In genomic region chr15:3174848-3175247, GRCm38 (mm10) we compare ENCODE assay signal across 11 mouse cellular contexts.
A peak's percentile ranks its signal among the peaks of the same experiment; 100 is the strongest.
DNase-seq lines count a peak whose midpoint lies in the region; ATAC-seq and TF ChIP-seq lines count a peak whose summit lies in the region.
"Had no signal": no experiment of that assay in that cellular context is flagged by ENCODE, and none has a peak within 500 bp of the region (broad histone marks: within the 10 kb centered on the region; RNA-seq: fewer than 3 reads in every experiment).

No protein-coding gene starts in this region.

- H3K9ac ChIP-seq in liver, adult 2 months (ENCODE audit: low read depth, low read length): no peak overlapping the region
- H3K9ac ChIP-seq in liver, embryonic 12.5 days: no peak overlapping the region
- H3K9ac ChIP-seq in ES-E14 (ENCODE audit: insufficient read depth, low read depth, low read length, poor library complexity, severe bottlenecking): no peak overlapping the region
- H3K9ac ChIP-seq: forebrain, embryonic 13.5 days had no signal

- DNase-seq in liver, adult 2 months (ENCODE audit: extremely low read depth, low read depth, low spot score): peak; percentile 32
- peak; percentile 33 for DNase-seq in ES-E14 (ENCODE audit: low read depth, low spot score)
- DNase-seq in adipocyte (ENCODE audit: low spot score): peak; percentile 75
- no peak for DNase-seq in adrenal gland, postnatal 4 days (ENCODE audit: low spot score in 2 of 2)
- no peak for DNase-seq in right cerebral cortex, adult 18-20 months
- DNase-seq in thymus, adult 18-20 months: no peak
- DNase-seq: thymus, postnatal 4 days had no signal

- no peaks in the 10 kb centered on the region for H3K27me3 ChIP-seq in liver, adult 2 months (ENCODE audit: control insufficient read depth, insufficient read depth, low read length)
- no peaks in the 10 kb centered on the region for H3K27me3 ChIP-seq in liver, embryonic 12.5 days (replicated peaks)
- H3K27me3 ChIP-seq: forebrain, embryonic 13.5 days had no signal

- 27% methylated on average over 2 of the region's 2 CpGs for WGBS in liver, adult 2 months
- 25% methylated on average over 2 of the region's 2 CpGs for WGBS in liver, embryonic 12.5 days (ENCODE audit: insufficient replicate concordance)

- TF ChIP-seq POLR2A in liver, adult 2 months (IDR thresholded peaks at IDR 0.05; ENCODE audit: extremely low read depth, insufficient read depth, low read length): no peak

- H3K27ac ChIP-seq in liver, adult 2 months (replicated peaks; ENCODE audit: insufficient read depth, low read depth, low read length): no peak overlapping the region
- H3K27ac ChIP-seq in liver, embryonic 12.5 days: no peak overlapping the region
- H3K27ac ChIP-seq in ES-E14 (ENCODE audit: insufficient read depth, low read depth, low read length, poor library complexity, severe bottlenecking): no peak overlapping the region
- H3K27ac ChIP-seq: forebrain, embryonic 13.5 days; macrophage had no signal

- H3K4me2 ChIP-seq in liver, embryonic 12.5 days: no peak overlapping the region
- H3K4me2 ChIP-seq: forebrain, embryonic 13.5 days had no signal

- ATAC-seq in liver, embryonic 12.5 days: no peak
- peak; percentile 64 for ATAC-seq in megakaryocyte, adult 5-6 weeks (ENCODE audit: poor library complexity, severe bottlenecking)
- ATAC-seq: forebrain, embryonic 13.5 days had no signal

- in situ Hi-C loops in ES-E14 (cut with MboI; ENCODE audit: low sequenced_read_pairs in 2 of 2, unreplicated experiment in 2 of 2): no loop called here

- no peaks in the 10 kb centered on the region for H3K4me1 ChIP-seq in liver, adult 2 months (ENCODE audit: control insufficient read depth, insufficient read depth, low read length)
- no peaks in the 10 kb centered on the region for H3K4me1 ChIP-seq in liver, embryonic 12.5 days
- no peaks in the 10 kb centered on the region for H3K4me1 ChIP-seq in ES-E14 (ENCODE audit: control insufficient read depth in 2 of 2, insufficient read depth in 2 of 2, low read length in 2 of 2, poor library complexity in 1 of 2)
- H3K4me1 ChIP-seq: forebrain, embryonic 13.5 days had no signal

- no peaks in the 10 kb centered on the region for H3K36me3 ChIP-seq in liver, adult 2 months (ENCODE audit: control insufficient read depth, insufficient read depth, low read length)
- no peaks in the 10 kb centered on the region for H3K36me3 ChIP-seq in liver, embryonic 12.5 days
- H3K36me3 ChIP-seq in ES-E14 (ENCODE audit: control insufficient read depth, insufficient read depth, low read length, poor library complexity, severe bottlenecking): no peaks in the 10 kb centered on the region

- H3K4me3 ChIP-seq in liver, adult 2 months (ENCODE audit: insufficient read depth, low read depth, low read length): no peak overlapping the region
- no peak overlapping the region for H3K4me3 ChIP-seq in liver, embryonic 12.5 days
- no peak overlapping the region for H3K4me3 ChIP-seq in ES-E14 (ENCODE audit: insufficient read depth in 1 of 2, low read depth in 1 of 2, low read length in 2 of 2, poor library complexity in 1 of 2, severe bottlenecking in 1 of 2)
- H3K4me3 ChIP-seq: forebrain, embryonic 13.5 days had no signal

- TF ChIP-seq CTCF in liver, adult 2 months (IDR thresholded peaks at IDR 0.05; ENCODE audit: low read depth, low read length): no peak

- H3K9me3 ChIP-seq in liver, embryonic 12.5 days (replicated peaks): no peaks in the 10 kb centered on the region
- H3K9me3 ChIP-seq in ES-E14 (ENCODE audit: control insufficient read depth, insufficient read depth, low read depth, low read length): no peaks in the 10 kb centered on the region

- H3K79me2 ChIP-seq in liver, adult 2 months (ENCODE audit: control insufficient read depth, insufficient read depth, low read length): no peaks in the 10 kb centered on the region

TF ChIP-seq in ES-E14, 5 proteins besides CTCF, POLR2A, EP300 and RAD21:
- TF ChIP-seq CHD2 (IDR thresholded peaks at IDR 0.05; ENCODE audit: low read depth, low read length): no peak
- no peak for TF ChIP-seq HCFC1 (IDR thresholded peaks at IDR 0.05; ENCODE audit: borderline replicate concordance, insufficient read depth, low read length)
- no peak for TF ChIP-seq ZNF384 (IDR thresholded peaks at IDR 0.05; ENCODE audit: low read depth, low read length)
- no peak for TF ChIP-seq MAFK (IDR thresholded peaks at IDR 0.05; ENCODE audit: insufficient read depth, low read depth, low read length)
- TF ChIP-seq ZC3H11A (IDR thresholded peaks at IDR 0.05; ENCODE audit: borderline replicate concordance, low read depth, low read length): peak; percentile 65; the same call in 1 of the 2 replicates

Comparison
In these comparisons a context has a peak if more than half of its experiments do, and no peak if none do; other contexts are left out.
1. DNase-seq: peak in liver, adult 2 months (single experiment), ES-E14 (single experiment) and adipocyte (single experiment); none in adrenal gland, postnatal 4 days (0 of 2), right cerebral cortex, adult 18-20 months (single experiment) and thymus, adult 18-20 months (0 of 2).